Mouse (Mus musculus) spleen, postnatal 14 days (tissue): ENCODE measurements around the gene Cntnap5c.

Source experiments
- DNase-seq, 2 experiments: peaks; one replicate each; pipeline ENCODE4 v3.0.0; 2021 to 2022; ENCODE audit warnings: low spot score in 2 of 2

Cntnap5c gene

DNA sequence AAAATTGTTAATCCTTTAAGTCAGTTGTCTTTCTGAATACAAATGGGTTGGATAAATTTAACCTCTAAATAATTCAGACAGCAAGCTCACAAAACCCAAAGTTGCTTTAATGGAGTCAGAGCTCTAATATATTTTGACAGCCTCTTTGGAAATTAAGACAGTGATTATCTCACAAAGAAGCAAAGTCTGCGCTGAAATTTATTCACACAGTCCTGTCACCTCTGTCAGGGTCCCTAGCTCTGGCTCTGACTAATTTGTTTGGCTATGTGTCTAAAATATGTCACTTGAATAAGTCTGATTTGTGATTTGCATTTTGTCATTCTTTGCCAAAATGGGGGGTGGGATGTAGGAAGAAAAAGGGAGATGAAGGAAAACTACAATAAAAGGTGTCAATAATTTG is 234.0 kb downstream of the Cntnap5c start:
- DNase-seq, result no peak

DNA sequence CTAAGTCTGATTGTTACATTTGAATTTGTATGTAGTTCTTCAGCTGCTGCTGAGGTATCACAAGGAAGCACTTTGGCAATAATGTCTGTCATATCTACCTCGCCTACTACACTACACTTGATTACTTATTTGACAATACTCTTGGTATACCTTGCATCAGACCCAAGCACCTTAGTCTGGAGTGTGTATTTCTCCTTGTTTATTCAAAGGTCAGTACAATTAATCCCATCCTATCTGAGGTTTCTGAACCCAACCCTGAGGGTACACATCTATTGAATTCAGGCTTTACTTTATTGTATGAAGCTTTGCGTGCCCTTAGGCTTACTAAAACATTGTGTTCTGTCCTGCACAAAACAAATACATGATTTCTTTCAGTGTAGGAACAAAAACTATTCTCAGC is 235.1 kb downstream of the Cntnap5c start:
- no peak for DNase-seq

DNA sequence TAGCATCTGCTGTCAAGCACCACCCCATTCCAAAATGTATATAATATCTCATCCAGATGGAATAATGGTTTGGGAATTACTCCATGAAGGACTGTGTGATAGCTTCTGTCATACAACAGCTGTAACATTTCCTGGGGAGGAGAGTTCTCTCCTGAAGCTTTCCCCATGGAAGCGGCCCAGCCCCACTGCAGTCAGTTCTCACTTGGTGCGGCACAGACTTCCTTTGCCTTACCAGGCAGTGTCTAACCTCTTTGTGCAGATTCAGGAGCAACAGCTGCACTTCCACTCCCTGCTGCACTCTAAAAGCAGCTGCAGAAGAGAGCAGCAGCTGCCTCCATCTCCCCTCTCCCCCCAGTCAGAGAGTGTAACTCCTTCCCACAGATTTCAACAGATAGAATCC is 271.8 kb downstream of the Cntnap5c start:
- no peak for DNase-seq

DNA sequence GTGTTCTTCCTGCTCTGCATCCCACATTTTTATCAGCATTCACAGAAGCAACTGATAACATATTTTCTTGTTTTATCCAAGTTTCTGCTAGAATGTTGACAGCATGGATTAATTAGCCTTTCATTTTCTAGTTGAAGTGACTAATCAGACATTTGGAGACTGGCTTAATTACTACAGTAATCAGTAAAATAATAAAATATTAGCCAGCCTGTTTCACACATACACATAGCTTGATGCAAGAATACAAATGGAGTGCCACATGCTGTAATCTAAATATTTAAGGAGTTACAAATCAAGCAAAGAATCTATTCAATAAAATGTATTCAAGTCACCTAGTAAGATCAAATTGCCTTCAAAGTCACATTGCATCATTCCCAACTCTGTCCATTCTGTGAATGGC is 275.8 kb downstream of the Cntnap5c start:
- DNase-seq, result no peak

DNA sequence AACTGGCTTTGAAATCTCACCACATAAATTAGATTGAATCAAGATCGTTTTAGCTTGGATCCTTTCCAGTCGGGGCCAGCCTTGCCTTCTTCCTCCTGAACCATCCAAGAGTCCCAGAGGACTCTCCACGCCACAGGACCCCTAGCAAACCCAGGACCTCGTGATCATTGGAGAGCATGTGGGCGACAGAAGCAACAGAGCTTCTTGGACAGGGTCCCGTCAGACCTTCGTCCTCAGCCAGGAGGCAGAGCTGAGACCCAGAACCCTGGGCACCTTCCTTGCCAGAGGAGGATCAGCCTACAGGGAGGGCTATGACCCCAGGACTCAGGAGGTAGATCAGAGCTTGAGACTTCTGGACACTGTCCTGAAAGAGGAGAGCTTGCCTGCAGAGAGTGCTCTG is 300.5 kb downstream of the Cntnap5c start:
- DNase-seq, result no peak

DNA sequence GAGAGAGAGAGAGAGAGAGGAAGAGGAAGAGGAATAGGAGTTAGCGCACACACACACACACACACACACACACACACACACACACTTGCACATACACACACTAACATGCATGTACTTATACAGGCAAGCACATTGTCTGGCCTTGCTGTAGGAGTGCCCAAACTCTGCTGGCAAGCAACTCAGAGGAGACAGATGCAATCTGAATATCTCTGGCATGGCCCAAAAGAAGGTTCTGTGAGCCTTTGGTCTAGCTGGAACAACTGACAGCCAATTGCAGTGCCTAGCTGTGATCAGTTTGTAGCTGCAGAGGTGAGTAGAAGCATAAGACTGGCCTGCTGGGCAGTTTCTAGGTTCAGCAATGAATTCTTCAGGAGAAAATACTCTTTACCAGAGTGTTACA is 313.3 kb downstream of the Cntnap5c start:
- no peak for DNase-seq

DNA sequence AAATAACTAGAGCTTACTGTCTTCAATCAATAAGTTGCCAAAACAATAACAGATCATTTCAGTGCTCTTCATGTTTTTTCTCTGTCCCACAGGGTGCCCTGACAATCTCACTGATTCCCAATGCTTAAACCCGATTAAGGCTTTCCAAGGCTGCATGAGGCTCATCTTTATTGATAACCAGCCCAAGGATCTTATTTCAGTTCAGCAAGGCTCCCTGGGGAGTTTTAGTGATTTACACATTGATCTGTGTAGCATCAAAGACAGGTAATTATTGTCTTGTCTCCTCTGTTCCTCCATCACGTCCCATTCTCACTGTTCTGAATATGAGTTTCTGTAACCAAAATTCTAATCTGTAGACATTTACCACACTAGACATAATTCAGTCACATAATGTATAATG is 335.1 kb downstream of the Cntnap5c start:
- DNase-seq, result no peak

DNA sequence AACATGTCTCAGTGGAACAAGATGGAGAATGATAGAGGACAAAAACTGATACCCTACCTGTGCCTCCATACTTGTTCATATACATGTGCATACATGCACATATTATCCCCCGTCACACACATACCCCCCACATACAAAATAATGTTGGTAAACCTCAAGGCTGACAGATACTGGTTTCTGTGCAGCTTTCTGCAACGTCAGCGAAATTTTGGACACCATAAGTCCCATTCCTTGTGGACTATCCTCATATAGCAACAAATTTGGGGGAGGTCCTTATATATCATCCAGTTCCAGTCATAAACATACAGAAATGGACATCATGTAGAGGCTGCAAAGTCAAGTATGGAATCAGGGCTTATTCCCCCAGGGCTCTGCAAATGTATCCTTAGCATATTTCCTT is 338.5 kb downstream of the Cntnap5c start:
- no peak for DNase-seq

DNA sequence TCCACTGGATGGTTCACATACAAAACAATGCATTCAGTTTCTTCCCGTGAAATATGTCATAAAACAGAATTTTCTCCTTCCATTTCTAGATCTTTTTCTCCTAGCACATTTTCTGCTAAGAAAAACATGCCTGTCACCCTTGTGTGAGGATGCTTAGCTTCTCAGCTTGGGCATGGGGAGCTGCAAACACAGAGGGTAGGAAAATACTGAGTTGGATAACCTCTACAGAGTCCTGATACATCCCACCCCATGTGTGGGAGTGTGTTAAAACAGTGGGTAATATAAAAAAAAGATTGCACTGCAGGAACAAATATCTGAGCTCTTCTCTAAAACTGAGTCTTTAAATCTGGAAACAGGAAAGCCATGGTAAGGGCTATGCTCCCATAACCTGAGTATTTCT is 339.0 kb downstream of the Cntnap5c start:
- DNase-seq, result no peak

DNA sequence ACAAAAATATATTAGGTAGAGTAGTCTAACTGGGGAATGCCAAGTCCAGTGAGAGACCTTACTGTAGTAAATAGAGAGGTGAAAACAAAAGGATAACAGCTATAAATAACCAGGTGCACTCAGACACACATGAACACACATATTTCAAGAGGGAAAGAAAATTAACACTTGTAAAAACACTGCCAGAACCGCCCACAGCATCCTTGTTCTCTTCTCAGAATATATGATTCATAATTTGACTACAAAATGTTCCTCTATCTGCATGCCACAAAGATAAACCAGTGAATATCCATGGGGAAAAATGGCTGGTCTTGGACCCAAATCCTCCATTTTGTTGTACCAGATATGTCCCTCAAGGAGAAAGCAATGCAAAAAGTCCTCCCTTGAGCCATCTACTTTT is 417.8 kb downstream of the Cntnap5c start:
- no peak for DNase-seq

DNA sequence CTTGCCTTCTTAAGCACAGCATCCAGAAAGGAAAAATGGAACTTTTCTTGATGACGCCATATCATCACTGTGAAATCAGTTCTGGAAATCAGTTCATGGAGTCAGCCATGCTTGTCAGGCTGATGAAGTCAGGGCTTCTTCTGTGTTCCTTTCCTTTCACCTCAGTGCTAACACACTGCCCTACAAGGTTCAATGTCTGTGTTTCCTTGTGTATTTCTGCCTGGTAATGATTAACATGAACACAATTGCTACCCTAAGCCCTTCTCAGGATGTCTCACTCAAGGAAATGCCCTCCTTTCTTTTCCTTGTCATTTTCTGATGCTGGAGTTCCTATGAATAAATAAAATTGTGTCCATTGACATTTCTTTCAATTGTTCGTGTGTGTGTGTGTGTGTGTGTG is 431.8 kb downstream of the Cntnap5c start:
- DNase-seq, result no peak

DNA sequence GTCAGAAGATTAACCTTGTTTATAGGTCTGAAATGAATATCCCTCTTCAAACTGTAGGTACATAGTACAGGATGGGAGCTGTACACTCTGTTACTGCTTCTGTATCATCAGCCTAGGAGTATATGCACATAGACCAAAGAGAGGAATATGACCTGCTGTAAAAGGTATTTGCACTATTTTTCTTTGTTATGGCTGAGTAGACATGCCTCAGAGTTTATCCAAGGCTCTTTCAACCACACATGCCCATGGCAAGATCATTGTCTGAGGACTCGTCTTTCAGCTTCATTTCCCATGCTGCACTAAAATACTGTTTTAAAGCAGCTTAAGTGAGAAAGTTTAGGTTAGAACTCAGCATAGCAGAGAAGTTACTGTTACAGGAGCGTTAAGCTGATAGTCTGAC is 498.7 kb downstream of the Cntnap5c start:
- no peak for DNase-seq

DNA sequence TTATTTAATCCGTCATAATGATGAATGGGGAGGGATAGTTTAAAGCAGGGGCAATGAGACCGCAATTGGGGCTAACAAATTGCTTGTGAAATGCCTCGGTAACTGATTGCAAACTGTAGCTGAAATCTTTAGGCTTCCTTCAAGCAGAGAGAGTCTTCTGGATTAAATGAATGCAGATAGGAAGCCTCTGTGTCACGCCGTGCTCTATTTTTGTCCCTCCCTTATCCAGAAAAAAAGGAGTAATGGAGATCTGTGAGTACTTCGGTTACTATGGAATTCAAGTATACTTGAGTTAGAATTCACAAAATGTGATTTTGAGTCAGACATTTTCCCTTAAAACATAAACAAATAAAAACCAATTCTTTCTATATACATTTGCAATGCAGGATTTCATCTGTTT is 581.9 kb downstream of the Cntnap5c start:
- no peak for DNase-seq

DNA sequence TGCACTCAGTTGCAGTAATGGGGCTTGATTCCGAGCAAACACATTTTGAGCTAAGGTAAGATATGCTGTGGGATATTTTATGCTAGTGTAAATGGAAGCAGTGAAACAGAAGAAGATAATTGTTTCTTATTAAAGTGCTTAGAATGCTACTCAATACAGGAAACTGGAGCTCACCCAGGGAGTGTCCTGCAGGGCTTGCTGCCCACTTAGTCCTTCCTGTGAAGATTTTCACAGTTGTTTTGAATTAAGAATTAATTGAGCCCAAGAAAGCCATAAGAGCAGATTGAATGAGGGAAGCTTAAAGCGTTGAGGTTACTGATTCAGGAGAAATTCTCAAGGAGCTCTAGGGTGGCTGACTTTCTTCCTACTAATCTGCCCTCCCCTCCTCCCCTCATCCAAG is 586.9 kb downstream of the Cntnap5c start:
- no peak for DNase-seq

DNA sequence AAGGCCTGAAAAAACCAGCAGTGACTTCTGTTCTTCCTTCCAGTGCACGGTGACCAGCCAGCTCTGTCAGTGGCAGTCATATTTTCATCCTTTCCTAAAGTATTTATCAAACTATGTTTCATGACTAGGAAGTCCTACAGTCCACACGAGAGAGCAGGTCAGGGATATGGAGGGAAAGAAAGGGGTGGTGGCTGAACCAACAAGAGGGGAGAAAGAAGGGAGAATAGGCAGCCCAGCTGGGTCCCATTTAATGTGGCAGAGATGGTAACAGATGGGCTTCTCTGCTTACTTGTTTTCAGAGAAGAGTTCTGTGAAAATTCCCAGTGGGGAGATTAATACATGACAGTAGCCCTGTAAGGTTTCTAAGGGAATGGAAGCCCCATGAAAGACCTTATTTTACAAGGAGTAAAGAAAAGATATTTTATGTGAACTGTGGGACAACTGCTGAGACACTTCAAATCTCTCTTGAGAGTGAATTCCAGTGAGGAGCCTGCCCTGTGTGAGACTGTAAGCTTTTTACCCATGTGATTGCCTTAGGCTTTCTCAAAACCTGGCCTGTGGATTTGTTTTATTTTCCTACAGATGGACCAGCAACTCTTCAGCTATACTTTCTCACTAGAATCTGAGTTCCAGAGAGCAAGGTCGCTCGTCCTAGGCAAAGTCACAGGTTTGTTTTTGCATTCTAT is 594.4 kb downstream of the Cntnap5c start:
- DNase-seq, result no peak

DNA sequence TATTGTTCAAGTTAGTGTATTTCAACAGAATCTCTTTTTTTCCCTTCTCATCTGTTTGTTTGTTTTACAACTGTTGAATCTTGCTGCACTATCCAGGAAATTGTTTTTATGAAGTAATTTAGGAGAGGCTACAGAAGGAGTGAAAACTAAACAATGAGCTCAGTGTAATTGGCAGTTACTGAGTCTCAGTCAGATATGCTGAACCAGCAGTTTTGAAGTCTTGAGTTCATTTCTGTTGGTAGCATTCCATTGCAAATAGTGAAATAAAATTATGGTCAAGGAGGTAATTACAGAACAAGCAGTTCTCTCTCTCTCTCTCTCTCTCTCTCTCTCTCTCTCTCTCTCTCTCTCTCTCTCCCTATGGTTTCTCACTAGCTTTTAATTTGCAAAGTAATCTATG is 600.7 kb downstream of the Cntnap5c start:
- DNase-seq, result no peak

DNA sequence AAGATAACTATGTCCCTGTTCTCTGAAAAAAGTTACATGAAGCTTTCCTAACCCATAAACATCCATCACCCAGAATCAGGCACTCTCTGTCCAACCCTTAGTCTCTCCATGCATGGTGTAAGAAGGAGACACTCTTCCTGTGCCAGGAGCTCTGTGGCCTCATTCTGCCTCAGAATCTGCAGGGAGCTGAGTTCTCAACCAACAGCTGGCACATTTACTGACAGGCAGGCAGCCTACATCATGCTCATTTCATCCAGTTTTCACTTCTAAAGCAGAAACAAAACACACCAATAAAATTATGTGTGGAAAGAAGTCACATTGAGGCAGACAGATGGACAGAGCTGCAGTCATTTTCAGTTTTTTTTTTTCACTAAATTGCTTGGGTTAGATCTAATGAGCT is 638.4 kb downstream of the Cntnap5c start:
- no peak for DNase-seq

DNA sequence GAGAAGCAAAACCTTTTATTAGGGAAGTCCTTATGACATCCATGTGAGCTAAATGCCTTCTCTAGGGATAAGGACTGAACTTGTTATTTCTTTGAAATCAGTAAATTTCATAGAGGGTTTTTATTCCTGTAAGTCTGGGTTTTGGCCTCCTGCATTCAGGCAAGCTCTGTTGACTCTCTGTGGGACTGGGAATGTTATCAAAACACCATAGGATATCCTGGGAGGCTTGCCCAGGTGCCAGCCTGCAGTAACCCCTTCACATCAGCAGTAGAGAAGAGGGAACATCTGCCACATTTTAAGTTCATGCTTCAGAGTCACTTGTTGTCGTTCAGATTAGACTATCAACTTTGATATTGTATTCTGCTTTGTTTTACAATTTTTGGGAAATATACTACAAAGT is 639.4 kb downstream of the Cntnap5c start:
- no peak for DNase-seq

DNA sequence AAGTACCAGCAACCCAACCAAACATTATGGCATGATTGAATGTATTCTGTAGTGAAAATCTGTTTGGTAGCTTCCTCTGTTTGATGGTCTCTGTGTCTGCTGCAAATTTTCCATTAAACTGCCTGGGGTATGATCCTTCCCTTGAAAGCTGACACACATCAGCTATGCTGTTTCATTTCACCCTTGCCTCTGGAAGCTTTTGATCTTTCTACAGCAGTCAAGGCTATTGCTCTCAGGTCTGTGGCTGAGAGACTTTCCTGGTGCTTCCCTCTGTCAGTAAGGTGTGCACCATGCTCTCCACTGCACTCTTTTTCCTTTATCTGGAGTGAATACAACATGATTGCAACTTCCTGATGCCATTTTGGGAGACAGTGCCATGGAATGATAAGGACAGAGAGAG is 668.1 kb downstream of the Cntnap5c start:
- no peak for DNase-seq
